Mouse (Mus musculus) heart, postnatal 0 days (tissue): Measurements from ENCODE around the gene Nkpd1. TPM values are rescaled to one million over a fixed set of nuclear protein-coding genes. Genes with fewer than 3 reads are reported as not detected.
A peak's percentile ranks its signal among the peaks of the same experiment; 100 is the strongest.

Experiments used
- ATAC-seq: fragments of 200-750 bp; cut with Nextera tagmentation; 2 replicates; pipeline ENCODE4 v1.8.0; 2017; ENCODE audit warnings: low read depth, moderate number of reproducible peaks, moderate library complexity; ENCODE audit not compliant: insufficient read depth
- DNase-seq: peaks from one replicate; pipeline ENCODE4 v3.0.0-alpha.2; 2016; ENCODE audit warnings: low spot score
- H3K27ac ChIP-seq: fragments of 300-500 bp; sonication (generic); 2 replicates; pipeline ENCODE4 v1.5.1; 2014; ENCODE audit warnings: low read depth, mild to moderate bottlenecking
- H3K27me3 ChIP-seq: fragments of 300-500 bp; sonication (generic); 2 replicates; pipeline ENCODE4 v1.6.1; 2014; ENCODE audit warnings: low read length, mixed read lengths; ENCODE audit not compliant: control insufficient read depth, insufficient read depth
- H3K36me3 ChIP-seq: fragments of 300-500 bp; sonication (generic); replicated peaks from 2 replicates; pipeline ENCODE4 v1.6.1; 2014; ENCODE audit warnings: low read length, mixed read lengths; ENCODE audit not compliant: control insufficient read depth, insufficient read depth
- H3K4me1 ChIP-seq: fragments of 300-500 bp; sonication (generic); 2 replicates; pipeline ENCODE4 v1.6.1; 2014; ENCODE audit warnings: antibody characterized with exemption; ENCODE audit not compliant: control insufficient read depth, insufficient read depth
- H3K4me2 ChIP-seq: fragments of 300-500 bp; sonication (generic); 2 replicates; pipeline ENCODE4 v1.6.1; 2014; ENCODE audit warnings: low read depth, mild to moderate bottlenecking, low read length, moderate library complexity
- H3K4me3 ChIP-seq: fragments of 300-500 bp; sonication (generic); 2 replicates; pipeline ENCODE4 v1.5.1; 2014; ENCODE audit warnings: low read depth, low read length
- H3K9ac ChIP-seq: fragments of 300-500 bp; sonication (generic); replicated peaks from 2 replicates; pipeline ENCODE4 v1.6.1; 2014; ENCODE audit warnings: low read depth, low read length, mixed read lengths
- H3K9me3 ChIP-seq: fragments of 300-500 bp; sonication (generic); replicated peaks from 2 replicates; pipeline ENCODE4 v1.6.1; 2016; ENCODE audit warnings: low read length; ENCODE audit not compliant: control insufficient read depth
- CTCF ChIP-seq: IDR thresholded peaks from 2 replicates; pipeline ENCODE4 v1.5.1; 2016; ENCODE audit warnings: antibody characterized with exemption, control low read depth, low read depth
- EP300 ChIP-seq: IDR thresholded peaks from 2 replicates; pipeline ENCODE4 v1.6.1; 2016; ENCODE audit warnings: antibody characterized with exemption, low read depth
- WGBS: fragments of 180-500 bp; shearing (Covaris S2); extraction: QIAGEN DNeasy Blood & Tissue Kit; methylation state at CpG from one replicate; pipeline ENCODE4 v1.1.7; 2014; 5-methylcytosine and 5-hydroxymethylcytosine counted together
- polyA plus RNA-seq: library from polyadenylated mRNA; unstranded; fragments of >200 nt; fragmentation: Nextera tagmentation; extraction: Ambion mirVana; gene quantifications from 2 replicates; pipeline ENCODE4 v1.2.1, GENCODE M21; 2015
- total RNA-seq: library from RNA; depleted of rRNA; stranded (reverse); fragments of >200 nt; gene quantifications from 2 replicates; pipeline ENCODE4 v1.2.3, GENCODE M21; 2014; ENCODE audit warnings: low replicate concordance; rRNA removed

The Nkpd1 gene
- total RNA-seq: not detected in 2 replicates
- not detected in 2 replicates for polyA plus RNA-seq

GRCm38 (mm10) chr7:19517652-19518365, at the start of gene Nkpd1:
TSS of gene Nkpd1 (plus strand) at chr7:19517838.
- TF ChIP-seq EP300 (no peak), CTCF (peak; percentile 31; the same call in 1 of the 2 replicates)
- ATAC-seq (no peak; the same call in 1 of the 2 replicates), DNase-seq (no peak)
- Histone ChIP-seq H3K36me3 (no peaks in the 10 kb centered on the region), H3K4me1 (0 out of 2 replicates have a peak, but pooled peaks cover 5% of the 10 kb centered on the region), H3K4me2 (no peak within 1 kb of the TSS), H3K4me3 (no peak within 1 kb of the TSS), H3K27ac (no peak within 1 kb of the TSS), H3K9ac (no peak within 1 kb of the TSS), H3K9me3 (no peaks in the 10 kb centered on the region), H3K27me3 (peaks cover 64% of the 10 kb centered on the region)
- 3% methylated on average over 23 of the region's 29 CpGs for WGBS

GRCm38 (mm10) chr7:19468279-19468678, 49.4 kb upstream of the Nkpd1 start:
- H3K36me3 ChIP-seq: no peaks in the 10 kb centered on the region
- DNase-seq (no peak), ATAC-seq (no peak)
- TF ChIP-seq CTCF (no peak), EP300 (no peak)
- no peaks in the 10 kb centered on the region for H3K4me1 ChIP-seq
- no peak overlapping the region for H3K9ac ChIP-seq
- no peak overlapping the region for H3K4me3 ChIP-seq
- H3K27me3 ChIP-seq: peaks cover 55% of the 10 kb centered on the region
- no peak overlapping the region for H3K4me2 ChIP-seq
- H3K9me3 ChIP-seq: no peaks in the 10 kb centered on the region
- H3K27ac ChIP-seq: no peak overlapping the region
- WGBS: 69% methylated on average over 12 of the region's 12 CpGs

GRCm38 (mm10) chr7:19469404-19469803, 48.2 kb upstream of the Nkpd1 start:
- TF ChIP-seq EP300 (no peak), CTCF (no peak)
- Histone ChIP-seq H3K9ac (no peak overlapping the region), H3K36me3 (no peaks in the 10 kb centered on the region), H3K27me3 (peaks cover 61% of the 10 kb centered on the region), H3K27ac (no peak overlapping the region), H3K9me3 (no peaks in the 10 kb centered on the region), H3K4me3 (no peak overlapping the region), H3K4me1 (no peaks in the 10 kb centered on the region), H3K4me2 (no peak overlapping the region)
- no peak for DNase-seq
- WGBS: 31% methylated on average over 23 of the region's 23 CpGs
- ATAC-seq: no peak

- Histone ChIP-seq H3K27ac (no peak overlapping the region), H3K4me1 (no peaks in the 10 kb centered on the region), H3K36me3 (no peaks in the 10 kb centered on the region), H3K4me3 (no peak overlapping the region), H3K9ac (no peak overlapping the region), H3K27me3 (peaks cover 63% of the 10 kb centered on the region), H3K4me2 (no peak overlapping the region), H3K9me3 (no peaks in the 10 kb centered on the region)
- ATAC-seq: no peak
- no peak for TF ChIP-seq CTCF
- TF ChIP-seq EP300: no peak
- DNase-seq: no peak
- WGBS: 30% methylated on average over 14 of the region's 14 CpGs
These were observed 47.3 kb upstream of the Nkpd1 start for GRCm38 (mm10) chr7:19470308-19470707.

GRCm38 (mm10) chr7:19472403-19472802, 45.2 kb upstream of the Nkpd1 start:
- no peak for ATAC-seq
- H3K27me3 ChIP-seq: peaks cover 67% of the 10 kb centered on the region
- H3K4me2 ChIP-seq: no peak overlapping the region
- TF ChIP-seq EP300: no peak
- TF ChIP-seq CTCF: no peak
- H3K27ac ChIP-seq: no peak overlapping the region
- no peak overlapping the region for H3K9ac ChIP-seq
- no peak for DNase-seq
- H3K4me1 ChIP-seq: no peaks in the 10 kb centered on the region
- no peak overlapping the region for H3K4me3 ChIP-seq
- WGBS: 9% methylated on average over 4 of the region's 4 CpGs
- no peaks in the 10 kb centered on the region for H3K9me3 ChIP-seq
- H3K36me3 ChIP-seq: no peaks in the 10 kb centered on the region
